Mouse (Mus musculus): ENCODE results near the gene Tbc1d22b. TPM values are rescaled to one million over a fixed set of nuclear protein-coding genes. Genes with fewer than 3 reads are reported as not detected.
"Not testable (repeated sequence)": the region's sequence is repeated elsewhere in the genome, so short reads cannot be mapped to it uniquely, and the experiment has no call there.

Tbc1d22b gene
- polyA plus RNA-seq, 1 experiment from 2014 or later, result 16.2 TPM

- WGBS, result 84% methylated on average over 5 of the region's 5 CpGs
- not testable (repeated sequence) for H3K9ac ChIP-seq; H3K9me3 ChIP-seq; H3K27ac ChIP-seq; ATAC-seq (ENCODE audit: low FRiP score, low read depth); H3K4me3 ChIP-seq; H3K36me3 ChIP-seq; H3K27me3 ChIP-seq; H3K4me2 ChIP-seq (replicated peaks)
- peaks cover 24% of the 10 kb centered on the region for H3K4me1 ChIP-seq
Observed at GRCm38 (mm10) chr17:29613453-29613852, 63.9 kb downstream of the Tbc1d22b start.

- H3K4me2 ChIP-seq (replicated peaks), result peak within 1 kb of the TSS; percentile 72
- ATAC-seq (ENCODE audit: low FRiP score, low read depth), result peak; percentile 93
- H3K9me3 ChIP-seq, result no peaks in the 10 kb centered on the region
- H3K27ac ChIP-seq, result peak within 1 kb of the TSS; percentile 97
- peak within 1 kb of the TSS; percentile 99 for H3K4me3 ChIP-seq
- WGBS, result 2% methylated on average over 52 of the region's 52 CpGs
- peak within 1 kb of the TSS; percentile 99 for H3K9ac ChIP-seq
- peaks cover 24% of the 10 kb centered on the region for H3K4me1 ChIP-seq
- peaks cover 11% of the 10 kb centered on the region for H3K36me3 ChIP-seq
- no peaks in the 10 kb centered on the region for H3K27me3 ChIP-seq
Observed at GRCm38 (mm10) chr17:29614115-29615023, 64.8 kb downstream of the Tbc1d22b start, which contains the start of the genes Rnf8 and Gm28043. Gene Rnf8 (plus strand): TSS chr17:29614790. Gene Gm28043 (plus strand): TSS chr17:29614876.

GRCm38 (mm10) chr17:29615024-29615551 is 65.5 kb downstream of the Tbc1d22b start:
- peaks cover 24% of the 10 kb centered on the region for H3K4me1 ChIP-seq
- H3K4me2 ChIP-seq (replicated peaks), result peak overlapping the region; percentile 72
- H3K9ac ChIP-seq, result peak overlapping the region; percentile 99
- ATAC-seq (ENCODE audit: low FRiP score, low read depth), result no peak
- no peaks in the 10 kb centered on the region for H3K27me3 ChIP-seq
- H3K9me3 ChIP-seq, result no peaks in the 10 kb centered on the region
- under 1% methylated on average over 43 of the region's 43 CpGs for WGBS
- peak overlapping the region; percentile 97 for H3K27ac ChIP-seq
- H3K36me3 ChIP-seq, result peaks cover 18% of the 10 kb centered on the region
- peak overlapping the region; percentile 99 for H3K4me3 ChIP-seq

GRCm38 (mm10) chr17:29615616-29616015 is 66.0 kb downstream of the Tbc1d22b start:
- H3K9ac ChIP-seq, result peak overlapping the region; percentile 99
- peaks cover 24% of the 10 kb centered on the region for H3K4me1 ChIP-seq
- H3K4me3 ChIP-seq, result peak overlapping the region; percentile 99
- H3K27ac ChIP-seq, result 0 out of 2 replicates have a peak overlapping the region, but pooled peaks have one; percentile 97
- H3K27me3 ChIP-seq, result no peaks in the 10 kb centered on the region
- H3K4me2 ChIP-seq (replicated peaks), result peak overlapping the region; percentile 72
- H3K36me3 ChIP-seq, result peaks cover 20% of the 10 kb centered on the region
- WGBS, result 9% methylated on average over 4 of the region's 4 CpGs
- no peaks in the 10 kb centered on the region for H3K9me3 ChIP-seq
- no peak for ATAC-seq (ENCODE audit: low FRiP score, low read depth)

DNA sequence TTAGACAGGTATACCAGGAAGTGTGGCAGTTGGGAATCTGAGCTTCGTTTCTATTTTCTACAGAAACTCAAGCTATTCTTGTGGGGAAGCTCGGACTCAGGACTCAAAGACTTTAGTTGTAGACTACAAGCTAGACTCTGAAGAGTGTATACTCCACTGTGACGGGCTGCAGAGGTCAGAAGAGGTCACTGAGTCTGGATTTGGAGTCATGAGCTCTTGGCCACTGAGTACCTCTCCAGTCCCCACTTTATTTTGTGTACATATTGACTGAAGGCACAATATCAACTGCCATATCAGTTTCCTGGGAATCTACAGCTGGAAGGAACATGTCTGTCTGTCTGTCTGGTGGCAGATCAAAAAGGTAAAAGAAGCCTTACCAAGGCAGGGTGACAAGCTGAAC is 69.6 kb downstream of the Tbc1d22b start:
- H3K4me3 ChIP-seq, result no peak overlapping the region
- H3K27ac ChIP-seq, result no peak overlapping the region
- no peak for ATAC-seq (ENCODE audit: low FRiP score, low read depth)
- H3K36me3 ChIP-seq, result peaks cover 56% of the 10 kb centered on the region
- peaks cover 21% of the 10 kb centered on the region for H3K4me1 ChIP-seq
- no peaks in the 10 kb centered on the region for H3K27me3 ChIP-seq
- 85% methylated on average over 3 of the region's 3 CpGs for WGBS
- no peak overlapping the region for H3K4me2 ChIP-seq (replicated peaks)
- H3K9ac ChIP-seq, result no peak overlapping the region
- no peaks in the 10 kb centered on the region for H3K9me3 ChIP-seq

DNA sequence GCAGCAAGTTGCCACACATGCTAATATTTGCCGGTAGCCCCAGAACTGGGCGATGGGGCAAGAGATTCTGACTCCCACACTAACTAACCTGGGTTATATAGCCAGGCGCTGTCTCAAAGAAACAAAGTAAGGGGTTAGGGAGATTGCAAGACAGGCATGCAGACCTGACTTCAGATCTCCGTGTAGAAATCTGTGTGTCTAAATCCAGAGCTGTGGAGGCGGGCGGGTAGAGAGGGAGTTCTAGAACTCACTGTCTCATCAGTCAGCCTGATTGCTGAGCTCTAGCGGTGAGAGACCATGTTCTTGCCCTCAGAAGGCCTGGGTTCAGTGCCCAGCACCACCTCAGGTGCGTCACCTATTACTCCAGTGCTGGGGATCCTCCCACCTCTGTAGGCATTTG is 73.9 kb downstream of the Tbc1d22b start:
- Histone ChIP-seq H3K27me3 (no peaks in the 10 kb centered on the region), H3K4me3 (no peak overlapping the region), H3K9ac (no peak overlapping the region), H3K4me2 (replicated peaks) (no peak overlapping the region), H3K4me1 (no peaks in the 10 kb centered on the region), H3K36me3 (peaks cover 95% of the 10 kb centered on the region), H3K27ac (no peak overlapping the region), H3K9me3 (no peaks in the 10 kb centered on the region)
- no peak for ATAC-seq (ENCODE audit: low FRiP score, low read depth)
- WGBS, result 93% methylated on average over 8 of the region's 8 CpGs

GRCm38 (mm10) chr17:29627285-29627684 is 77.7 kb downstream of the Tbc1d22b start:
- 80% methylated on average over 9 of the region's 9 CpGs for WGBS

DNA sequence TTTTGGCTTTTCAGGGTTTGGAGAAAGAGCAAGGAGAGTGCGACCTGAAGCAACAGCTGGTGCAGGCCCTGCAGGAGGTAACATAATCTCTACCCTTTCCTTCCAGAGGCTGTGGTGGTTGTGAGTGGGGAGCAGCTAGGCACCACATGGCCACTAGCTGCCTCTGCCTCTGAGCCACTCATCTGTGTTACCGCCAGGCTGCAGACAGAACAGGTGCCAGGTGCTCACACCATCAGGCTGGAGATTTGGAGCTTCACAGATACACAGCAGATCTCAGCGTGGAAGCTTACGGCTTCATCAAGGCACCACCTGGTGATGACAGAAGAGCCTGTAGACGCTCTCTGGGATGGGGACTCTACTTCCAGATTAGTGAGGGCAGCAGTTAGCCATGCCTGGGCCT is 79.4 kb downstream of the Tbc1d22b start:
- WGBS, result 74% methylated on average over 5 of the region's 5 CpGs
- H3K36me3 ChIP-seq, result peaks cover 96% of the 10 kb centered on the region
- H3K9ac ChIP-seq, result no peak overlapping the region
- no peaks in the 10 kb centered on the region for H3K9me3 ChIP-seq
- H3K27me3 ChIP-seq, result no peaks in the 10 kb centered on the region
- no peak for ATAC-seq (ENCODE audit: low FRiP score, low read depth)
- no peaks in the 10 kb centered on the region for H3K4me1 ChIP-seq
- H3K27ac ChIP-seq, result no peak overlapping the region
- H3K4me3 ChIP-seq, result no peak overlapping the region
- H3K4me2 ChIP-seq (replicated peaks), result no peak overlapping the region

More at GRCm38 (mm10) chr17:29627285-29627684, 77.7 kb downstream of the Tbc1d22b start:
- peaks cover 96% of the 10 kb centered on the region for H3K36me3 ChIP-seq
- H3K27me3 ChIP-seq, result no peaks in the 10 kb centered on the region
- H3K4me3 ChIP-seq, result no peak overlapping the region
- no peak overlapping the region for H3K27ac ChIP-seq
- no peaks in the 10 kb centered on the region for H3K9me3 ChIP-seq
- no peaks in the 10 kb centered on the region for H3K4me1 ChIP-seq
- ATAC-seq (ENCODE audit: low FRiP score, low read depth), result no peak
- H3K4me2 ChIP-seq (replicated peaks), result no peak overlapping the region
- H3K9ac ChIP-seq, result no peak overlapping the region

GRCm38 (mm10) chr17:29629620-29630019 is 80.0 kb downstream of the Tbc1d22b start:
- Histone ChIP-seq H3K36me3 (peaks cover 96% of the 10 kb centered on the region), H3K9ac (no peak overlapping the region), H3K4me1 (no peaks in the 10 kb centered on the region), H3K4me3 (no peak overlapping the region), H3K4me2 (replicated peaks) (no peak overlapping the region), H3K27me3 (no peaks in the 10 kb centered on the region), H3K9me3 (no peaks in the 10 kb centered on the region), H3K27ac (no peak overlapping the region)
- ATAC-seq (ENCODE audit: low FRiP score, low read depth), result no peak
- 77% methylated on average over 5 of the region's 5 CpGs for WGBS

DNA sequence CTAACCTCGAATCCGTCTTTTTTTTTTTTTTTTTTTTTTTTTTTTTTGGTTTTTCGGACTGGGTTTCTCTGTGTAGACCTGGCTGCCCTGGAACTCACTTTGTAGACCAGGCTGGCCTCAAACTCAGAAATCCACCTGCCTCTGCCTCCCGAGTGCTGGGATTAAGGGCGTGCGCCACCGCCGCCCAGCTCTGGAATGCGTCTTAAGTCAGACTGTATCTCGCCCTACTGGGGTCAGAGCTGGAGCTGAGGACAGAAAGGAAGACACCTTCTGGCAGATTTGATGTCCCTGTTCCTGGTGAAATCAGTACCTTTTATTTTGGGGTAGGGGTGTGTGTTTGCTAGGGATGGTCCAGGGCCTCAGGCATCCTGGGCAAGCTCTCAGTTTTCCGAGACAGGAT is 82.7 kb downstream of the Tbc1d22b start:
- Histone ChIP-seq H3K4me3 (no peak overlapping the region), H3K27me3 (no peaks in the 10 kb centered on the region), H3K9me3 (no peaks in the 10 kb centered on the region), H3K36me3 (peaks cover 98% of the 10 kb centered on the region), H3K4me2 (replicated peaks) (no peak overlapping the region), H3K9ac (no peak overlapping the region), H3K27ac (no peak overlapping the region), H3K4me1 (no peaks in the 10 kb centered on the region)
- no peak for ATAC-seq (ENCODE audit: low FRiP score, low read depth)
- 92% methylated on average over 11 of the region's 11 CpGs for WGBS

DNA sequence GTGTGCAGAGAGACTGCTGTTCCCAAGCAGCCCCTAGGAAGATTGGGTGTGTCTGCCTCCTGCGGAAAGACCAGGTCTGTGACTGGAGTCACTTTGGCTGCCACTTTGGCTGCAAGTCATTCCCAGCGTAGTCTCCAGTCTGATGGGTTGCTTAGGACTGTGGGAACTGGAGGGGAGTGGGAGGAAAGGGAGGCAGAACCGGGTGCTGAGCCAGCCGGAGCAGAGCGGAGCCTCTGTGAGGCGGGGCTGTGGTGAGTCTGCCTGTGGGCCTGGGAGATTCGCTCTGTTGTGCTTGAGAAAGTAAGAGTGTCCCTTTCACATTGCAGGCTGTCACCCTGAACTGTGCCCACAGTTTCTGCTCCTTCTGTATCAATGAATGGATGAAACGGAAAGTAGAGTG is 85.9 kb downstream of the Tbc1d22b start:
- no peak for ATAC-seq (ENCODE audit: low FRiP score, low read depth)
- no peaks in the 10 kb centered on the region for H3K9me3 ChIP-seq
- 90% methylated on average over 8 of the region's 8 CpGs for WGBS
- no peak overlapping the region for H3K4me2 ChIP-seq (replicated peaks)
- no peak overlapping the region for H3K27ac ChIP-seq
- H3K27me3 ChIP-seq, result no peaks in the 10 kb centered on the region
- peaks cover 98% of the 10 kb centered on the region for H3K36me3 ChIP-seq
- no peaks in the 10 kb centered on the region for H3K4me1 ChIP-seq
- no peak overlapping the region for H3K9ac ChIP-seq
- no peak overlapping the region for H3K4me3 ChIP-seq

- no peak for ATAC-seq (ENCODE audit: low FRiP score, low read depth)
- H3K4me3 ChIP-seq, result no peak overlapping the region
- H3K4me2 ChIP-seq (replicated peaks), result no peak overlapping the region
- H3K36me3 ChIP-seq, result peaks cover 98% of the 10 kb centered on the region
- H3K27me3 ChIP-seq, result no peaks in the 10 kb centered on the region
- H3K9ac ChIP-seq, result no peak overlapping the region
- H3K9me3 ChIP-seq, result no peaks in the 10 kb centered on the region
- H3K4me1 ChIP-seq, result no peaks in the 10 kb centered on the region
- WGBS, result 70% methylated on average over 5 of the region's 5 CpGs
- H3K27ac ChIP-seq, result no peak overlapping the region
Observed at GRCm38 (mm10) chr17:29636118-29636517, 86.5 kb downstream of the Tbc1d22b start.
